Mouse (Mus musculus): ENCODE results near the gene Dnpep. TPM values are rescaled to one million over a fixed set of nuclear protein-coding genes. Genes with fewer than 3 reads are reported as not detected.

The Dnpep gene
- 108 and 123 TPM in 2 replicates for polyA plus RNA-seq (2015; fragmentation: Nextera tagmentation; extraction: Ambion mirVana)

GRCm38 (mm10) chr1:75317241-75318201 lies at the start of gene Dnpep:
Gene Dnpep (minus strand): TSS chr1:75317990.
- Histone ChIP-seq H3K9me3 (replicated peaks) (no peaks in the 10 kb centered on the region), H3K4me3 (peak within 1 kb of the TSS; percentile 93), H3K27ac (peak within 1 kb of the TSS; percentile 97), H3K36me3 (peaks cover 17% of the 10 kb centered on the region), H3K9ac (peak within 1 kb of the TSS; percentile 82), H3K27me3 (no peaks in the 10 kb centered on the region), H3K4me2 (peak within 1 kb of the TSS; percentile 85), H3K4me1 (replicated peaks) (peaks cover 12% of the 10 kb centered on the region)
- peak; percentile 96 for ATAC-seq (replicated peaks; ENCODE audit: insufficient number of reproducible peaks, insufficient read depth, low FRiP score, low read depth)
- under 1% methylated on average over 92 of the region's 92 CpGs for WGBS

DNA sequence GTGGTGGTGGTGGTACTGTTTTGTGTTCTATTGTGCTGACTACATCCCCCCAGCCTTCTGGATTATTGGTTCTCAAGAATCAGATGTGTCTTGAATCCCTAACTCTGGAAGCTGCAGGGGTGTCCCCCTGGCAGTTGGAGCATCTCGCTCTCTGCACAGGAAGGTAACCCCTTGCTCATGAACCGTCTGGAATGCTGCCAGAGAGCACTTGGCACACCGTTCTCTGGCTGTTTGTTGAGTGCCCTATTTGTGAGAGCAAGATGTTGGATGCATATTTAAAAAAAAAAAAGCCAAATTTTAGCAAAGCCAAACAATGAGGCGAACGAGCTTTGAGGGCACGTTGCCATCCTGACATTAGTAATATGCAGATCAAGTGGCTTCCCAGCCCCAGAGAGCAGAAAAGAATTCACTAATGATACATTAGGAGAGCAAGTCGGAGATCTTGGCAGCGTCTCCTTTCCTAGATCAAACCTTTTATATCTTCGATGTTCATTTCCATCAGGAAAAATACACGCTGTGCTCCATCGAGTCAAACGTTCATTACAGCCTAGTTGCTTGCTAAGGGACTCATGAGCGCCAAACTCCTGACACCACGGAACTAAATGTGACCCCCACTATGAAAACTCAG lies 47.8 kb upstream of the Dnpep start:
- no peaks in the 10 kb centered on the region for H3K9me3 ChIP-seq (replicated peaks)
- no peak for ATAC-seq (replicated peaks; ENCODE audit: insufficient number of reproducible peaks, insufficient read depth, low FRiP score, low read depth)
- peaks cover 20% of the 10 kb centered on the region; the same call in 1 of the 2 replicates for H3K36me3 ChIP-seq
- no peak overlapping the region for H3K4me3 ChIP-seq
- H3K9ac ChIP-seq, result no peak overlapping the region
- H3K4me2 ChIP-seq, result no peak overlapping the region
- WGBS, result 70% methylated on average over 14 of the region's 14 CpGs
- 0 out of 2 replicates have a peak, but pooled peaks cover under 1% of the 10 kb centered on the region for H3K27me3 ChIP-seq
- no peak overlapping the region for H3K27ac ChIP-seq
- H3K4me1 ChIP-seq (replicated peaks), result peaks cover 48% of the 10 kb centered on the region

GRCm38 (mm10) chr1:75363868-75364267 lies 46.1 kb upstream of the Dnpep start:
- Histone ChIP-seq H3K9ac (no peak overlapping the region), H3K4me1 (replicated peaks) (peaks cover 52% of the 10 kb centered on the region), H3K36me3 (peaks cover 20% of the 10 kb centered on the region; the same call in 1 of the 2 replicates), H3K4me3 (no peak overlapping the region), H3K27ac (no peak overlapping the region), H3K4me2 (no peak overlapping the region), H3K9me3 (replicated peaks) (no peaks in the 10 kb centered on the region), H3K27me3 (0 out of 2 replicates have a peak, but pooled peaks cover 9% of the 10 kb centered on the region)
- 67% methylated on average over 3 of the region's 3 CpGs for WGBS
- ATAC-seq (replicated peaks; ENCODE audit: insufficient number of reproducible peaks, insufficient read depth, low FRiP score, low read depth), result no peak

DNA sequence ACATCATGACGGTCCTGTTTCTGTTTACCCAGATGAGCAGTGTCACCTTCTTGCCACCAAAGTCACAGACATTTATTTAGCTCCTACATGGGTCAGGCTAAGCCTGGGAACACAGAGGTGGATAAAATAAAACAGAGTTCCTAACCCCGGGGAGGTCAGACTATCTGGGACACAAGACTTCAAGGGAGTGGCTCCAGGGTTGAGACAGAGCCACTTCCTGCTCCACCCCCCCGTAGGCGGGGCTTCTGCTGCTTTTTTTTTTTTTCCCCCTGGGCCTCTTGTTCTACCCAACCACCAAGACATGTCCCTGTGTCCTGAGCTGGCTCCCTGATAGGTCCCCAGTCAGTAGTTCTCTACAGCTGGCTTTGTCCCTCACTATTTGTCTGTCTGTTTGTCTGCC lies 44.0 kb upstream of the Dnpep start:
- no peaks in the 10 kb centered on the region for H3K9me3 ChIP-seq (replicated peaks)
- H3K4me3 ChIP-seq, result peak overlapping the region; percentile 64
- 0 out of 2 replicates have a peak, but pooled peaks cover 13% of the 10 kb centered on the region for H3K27me3 ChIP-seq
- 18% methylated on average over 4 of the region's 4 CpGs for WGBS
- ATAC-seq (replicated peaks; ENCODE audit: insufficient number of reproducible peaks, insufficient read depth, low FRiP score, low read depth), result 0 out of 2 replicates have a peak, but pooled peaks have one; percentile 32
- peak overlapping the region; percentile 78 for H3K4me2 ChIP-seq
- peaks cover 20% of the 10 kb centered on the region; the same call in 1 of the 2 replicates for H3K36me3 ChIP-seq
- H3K9ac ChIP-seq, result peak overlapping the region; percentile 83
- peaks cover 69% of the 10 kb centered on the region for H3K4me1 ChIP-seq (replicated peaks)
- peak overlapping the region; percentile 98 for H3K27ac ChIP-seq

DNA sequence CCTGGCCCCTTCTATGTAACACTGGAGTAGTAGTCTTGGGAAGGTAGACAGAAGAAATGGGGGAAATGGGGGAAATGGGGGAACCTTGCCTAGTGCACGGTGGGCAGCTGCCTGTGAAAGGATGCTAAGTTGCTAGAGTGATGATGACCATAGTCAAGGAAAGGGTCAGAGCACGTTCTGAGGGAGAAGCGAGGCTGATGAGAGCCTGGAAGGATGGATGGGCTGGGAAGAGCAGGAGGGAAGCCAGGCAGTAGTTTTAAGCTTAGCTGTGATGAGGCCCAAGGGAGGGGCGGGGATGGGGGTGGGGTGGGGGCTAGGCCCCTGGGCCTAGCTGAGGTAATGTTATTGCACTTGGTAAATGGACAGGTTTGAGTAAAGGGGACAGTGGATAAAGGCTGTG lies 43.3 kb upstream of the Dnpep start:
- WGBS, result 36% methylated on average over 4 of the region's 4 CpGs
- no peak for ATAC-seq (replicated peaks; ENCODE audit: insufficient number of reproducible peaks, insufficient read depth, low FRiP score, low read depth)
- H3K36me3 ChIP-seq, result peaks cover 20% of the 10 kb centered on the region; the same call in 1 of the 2 replicates
- peaks cover 69% of the 10 kb centered on the region for H3K4me1 ChIP-seq (replicated peaks)
- peak overlapping the region; percentile 83 for H3K9ac ChIP-seq
- H3K27ac ChIP-seq, result peak overlapping the region; percentile 98
- no peaks in the 10 kb centered on the region for H3K9me3 ChIP-seq (replicated peaks)
- H3K4me3 ChIP-seq, result peak overlapping the region; percentile 64
- peak overlapping the region; percentile 78 for H3K4me2 ChIP-seq
- 0 out of 2 replicates have a peak, but pooled peaks cover 13% of the 10 kb centered on the region for H3K27me3 ChIP-seq

DNA sequence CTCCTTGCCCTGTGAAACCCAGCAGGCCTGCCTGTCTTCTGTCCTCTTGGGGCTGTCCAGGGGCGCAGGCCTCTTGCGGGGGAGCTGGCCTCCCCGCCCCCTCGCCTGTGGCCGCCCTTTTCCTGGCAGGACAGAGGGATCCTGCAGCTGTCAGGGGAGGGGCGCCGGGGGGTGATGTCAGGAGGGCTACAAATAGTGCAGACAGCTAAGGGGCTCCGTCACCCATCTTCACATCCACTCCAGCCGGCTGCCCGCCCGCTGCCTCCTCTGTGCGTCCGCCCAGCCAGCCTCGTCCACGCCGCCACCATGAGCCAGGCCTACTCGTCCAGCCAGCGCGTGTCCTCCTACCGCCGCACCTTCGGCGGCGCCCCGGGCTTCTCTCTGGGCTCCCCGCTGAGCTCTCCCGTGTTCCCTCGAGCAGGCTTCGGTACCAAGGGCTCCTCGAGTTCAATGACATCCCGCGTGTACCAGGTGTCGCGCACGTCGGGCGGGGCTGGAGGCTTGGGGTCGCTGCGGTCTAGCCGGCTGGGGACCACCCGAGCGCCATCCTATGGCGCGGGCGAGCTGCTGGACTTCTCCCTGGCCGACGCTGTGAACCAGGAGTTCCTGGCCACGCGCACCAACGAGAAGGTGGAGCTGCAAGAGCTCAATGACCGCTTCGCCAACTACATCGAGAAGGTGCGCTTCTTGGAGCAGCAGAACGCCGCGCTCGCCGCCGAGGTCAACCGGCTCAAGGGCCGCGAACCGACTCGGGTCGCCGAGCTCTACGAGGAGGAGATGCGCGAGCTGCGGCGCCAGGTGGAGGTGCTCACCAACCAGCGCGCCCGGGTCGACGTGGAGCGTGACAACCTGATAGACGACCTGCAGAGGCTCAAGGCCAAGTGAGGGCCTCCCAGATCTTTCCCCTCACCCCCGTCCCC lies 42.6 kb upstream of the Dnpep start, which contains the start of gene Des:
Gene Des (plus strand): TSS at position 218 of the 920 bp plus-strand sequence.
- Histone ChIP-seq H3K9me3 (replicated peaks) (no peaks in the 10 kb centered on the region), H3K27me3 (0 out of 2 replicates have a peak, but pooled peaks cover 13% of the 10 kb centered on the region), H3K9ac (peak within 1 kb of the TSS; percentile 83), H3K27ac (peak within 1 kb of the TSS; percentile 98), H3K4me2 (peak within 1 kb of the TSS; percentile 78), H3K36me3 (peaks cover 20% of the 10 kb centered on the region; the same call in 1 of the 2 replicates), H3K4me3 (peak within 1 kb of the TSS; percentile 64), H3K4me1 (replicated peaks) (peaks cover 68% of the 10 kb centered on the region)
- ATAC-seq (replicated peaks; ENCODE audit: insufficient number of reproducible peaks, insufficient read depth, low FRiP score, low read depth), result peak; percentile 83
- WGBS, result 1% methylated on average over 80 of the region's 80 CpGs

- WGBS, result 28% methylated on average over 13 of the region's 13 CpGs
- Histone ChIP-seq H3K4me1 (replicated peaks) (peaks cover 62% of the 10 kb centered on the region), H3K27me3 (0 out of 2 replicates have a peak, but pooled peaks cover 13% of the 10 kb centered on the region), H3K27ac (peak overlapping the region; percentile 98), H3K4me3 (0 out of 2 replicates have a peak overlapping the region, but pooled peaks have one; percentile 64), H3K9me3 (replicated peaks) (no peaks in the 10 kb centered on the region), H3K9ac (peak overlapping the region; percentile 83; the same call in 1 of the 2 replicates), H3K36me3 (peaks cover 20% of the 10 kb centered on the region; the same call in 1 of the 2 replicates), H3K4me2 (peak overlapping the region; percentile 78)
- ATAC-seq (replicated peaks; ENCODE audit: insufficient number of reproducible peaks, insufficient read depth, low FRiP score, low read depth), result peak; percentile 57; the same call in 1 of the 2 replicates
Observed at GRCm38 (mm10) chr1:75359346-75359745, 41.6 kb upstream of the Dnpep start.

DNA sequence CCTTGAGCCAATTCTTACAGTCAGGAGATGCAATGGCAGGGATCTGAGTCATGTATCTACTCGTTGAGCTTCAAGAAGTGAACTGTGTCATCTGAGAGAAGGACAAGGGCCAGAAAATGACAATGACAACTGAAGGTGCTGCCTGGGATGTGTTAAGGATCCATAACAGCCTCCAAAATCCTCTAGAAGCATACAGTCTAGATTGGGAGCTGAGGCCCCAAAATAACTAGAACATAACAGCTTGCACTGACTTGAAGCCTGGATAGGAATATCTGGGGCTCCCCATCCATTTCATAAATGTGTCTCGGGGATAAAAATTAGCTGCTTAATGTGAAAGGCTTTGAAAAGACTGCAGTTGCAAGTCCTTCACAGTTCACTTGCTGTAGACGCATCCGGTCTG lies 40.2 kb upstream of the Dnpep start:
- Histone ChIP-seq H3K4me1 (replicated peaks) (peaks cover 55% of the 10 kb centered on the region), H3K27ac (peak overlapping the region; percentile 98), H3K9ac (no peak overlapping the region), H3K9me3 (replicated peaks) (no peaks in the 10 kb centered on the region), H3K4me2 (no peak overlapping the region), H3K27me3 (0 out of 2 replicates have a peak, but pooled peaks cover 13% of the 10 kb centered on the region), H3K4me3 (no peak overlapping the region), H3K36me3 (peaks cover 7% of the 10 kb centered on the region; the same call in 1 of the 2 replicates)
- WGBS, result 83% methylated on average over 4 of the region's 4 CpGs
- no peak for ATAC-seq (replicated peaks; ENCODE audit: insufficient number of reproducible peaks, insufficient read depth, low FRiP score, low read depth)

GRCm38 (mm10) chr1:75357261-75357660 lies 39.5 kb upstream of the Dnpep start:
- Histone ChIP-seq H3K4me1 (replicated peaks) (peaks cover 48% of the 10 kb centered on the region), H3K4me3 (no peak overlapping the region), H3K9me3 (replicated peaks) (no peaks in the 10 kb centered on the region), H3K4me2 (no peak overlapping the region), H3K27ac (peak overlapping the region; percentile 48), H3K36me3 (no peaks in the 10 kb centered on the region; the same call in 1 of the 2 replicates), H3K9ac (0 out of 2 replicates have a peak overlapping the region, but pooled peaks have one; percentile 0), H3K27me3 (0 out of 2 replicates have a peak, but pooled peaks cover 13% of the 10 kb centered on the region)
- no peak for ATAC-seq (replicated peaks; ENCODE audit: insufficient number of reproducible peaks, insufficient read depth, low FRiP score, low read depth)
- WGBS, result 55% methylated on average over 7 of the region's 7 CpGs

- H3K4me1 ChIP-seq (replicated peaks), result peaks cover 48% of the 10 kb centered on the region
- no peaks in the 10 kb centered on the region for H3K27me3 ChIP-seq
- H3K4me2 ChIP-seq, result no peak overlapping the region
- 0 out of 2 replicates have a peak, but pooled peaks have one; percentile 23 for ATAC-seq (replicated peaks; ENCODE audit: insufficient number of reproducible peaks, insufficient read depth, low FRiP score, low read depth)
- H3K36me3 ChIP-seq, result no peaks in the 10 kb centered on the region
- H3K9ac ChIP-seq, result no peak overlapping the region
- H3K27ac ChIP-seq, result peak overlapping the region; percentile 82
- WGBS, result 13% methylated on average over 5 of the region's 5 CpGs
- no peak overlapping the region for H3K4me3 ChIP-seq
- no peaks in the 10 kb centered on the region for H3K9me3 ChIP-seq (replicated peaks)
Observed at GRCm38 (mm10) chr1:75349275-75349674, 31.5 kb upstream of the Dnpep start.
